Mouse (Mus musculus) erythroblast, embryonic 14.5 days (primary cell): ENCODE data around the gene Tas1r3. TPM values are rescaled to one million over a fixed set of nuclear protein-coding genes. Genes with fewer than 3 reads are reported as not detected.

Experiments used
- H3K27me3 ChIP-seq: 2 replicates; pipeline ENCODE4 v1.6.1; 2012; ENCODE audit warnings: inconsistent platforms; ENCODE audit not compliant: control insufficient read depth
- H3K36me3 ChIP-seq: 2 replicates; pipeline ENCODE4 v1.6.1; 2012; ENCODE audit warnings: mild to moderate bottlenecking, inconsistent platforms; ENCODE audit not compliant: control insufficient read depth
- H3K4me1 ChIP-seq: 2 replicates; pipeline ENCODE4 v1.6.1; 2012; ENCODE audit warnings: inconsistent platforms; ENCODE audit not compliant: control insufficient read depth
- H3K4me3 ChIP-seq: replicated peaks from 2 replicates; pipeline ENCODE3; 2012; ENCODE audit warnings: moderate library complexity, mild to moderate bottlenecking, inconsistent platforms
- H3K9me3 ChIP-seq: 2 replicates; pipeline ENCODE4 v1.6.1; 2012; ENCODE audit warnings: low read length, inconsistent platforms, mixed read lengths; ENCODE audit not compliant: control insufficient read depth
- GATA1 ChIP-seq: IDR thresholded peaks from 2 replicates; pipeline ENCODE4 v1.6.1; 2012; ENCODE audit warnings: low read length, inconsistent platforms, mixed read lengths
- TAL1 ChIP-seq: IDR thresholded peaks from 3 replicates; pipeline ENCODE4 v1.6.1; 2012; ENCODE audit warnings: low read length, inconsistent platforms, mixed read lengths
- polyA plus RNA-seq: library from polyadenylated mRNA; stranded (reverse); fragments of >175 nt; gene quantifications from 2 replicates; pipeline ENCODE4 v1.2.3, GENCODE M21; 2012

The Tas1r3 gene
- polyA plus RNA-seq, 1 experiment = not detected

DNA sequence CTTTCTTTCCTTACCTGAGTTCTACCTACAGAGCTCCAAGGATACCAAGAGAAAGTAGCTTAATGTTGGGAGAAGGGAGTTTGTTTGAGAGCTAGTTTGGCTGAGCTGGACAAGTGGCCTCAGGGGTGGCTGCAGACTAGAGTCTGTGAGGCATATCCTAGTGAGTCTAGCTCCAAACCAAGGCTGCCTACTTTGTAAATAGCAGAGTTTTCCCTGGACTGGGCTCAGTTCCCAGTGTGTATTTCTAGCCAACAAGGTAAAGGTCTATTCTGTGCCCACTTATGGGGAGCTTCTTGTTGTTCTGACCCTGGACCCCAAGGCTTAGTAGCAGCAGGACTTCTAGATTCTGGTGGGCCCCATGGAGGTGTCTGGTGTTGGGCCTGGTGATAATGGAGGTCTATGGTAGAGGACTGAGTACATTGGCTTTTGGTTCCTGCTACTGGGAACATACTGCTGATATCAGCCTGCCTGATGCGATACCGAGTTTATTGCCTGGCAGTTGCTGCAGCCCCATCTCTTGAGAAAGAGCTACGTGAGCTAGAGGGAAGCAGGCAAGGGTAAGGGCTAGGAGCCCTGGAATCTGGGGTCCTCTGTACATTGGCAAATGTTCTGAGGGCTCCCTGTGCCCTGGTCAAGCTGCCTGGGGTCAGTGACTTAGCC lies 13.2 kb downstream of the Tas1r3 start:
- Histone ChIP-seq H3K36me3 (peaks cover 50% of the 10 kb centered on the region), H3K4me1 (peaks cover 64% of the 10 kb centered on the region), H3K27me3 (peaks cover 4% of the 10 kb centered on the region), H3K9me3 (no peaks in the 10 kb centered on the region), H3K4me3 (peak overlapping the region; percentile 97)
- TF ChIP-seq GATA1 = no peak
- no peak for TF ChIP-seq TAL1

DNA sequence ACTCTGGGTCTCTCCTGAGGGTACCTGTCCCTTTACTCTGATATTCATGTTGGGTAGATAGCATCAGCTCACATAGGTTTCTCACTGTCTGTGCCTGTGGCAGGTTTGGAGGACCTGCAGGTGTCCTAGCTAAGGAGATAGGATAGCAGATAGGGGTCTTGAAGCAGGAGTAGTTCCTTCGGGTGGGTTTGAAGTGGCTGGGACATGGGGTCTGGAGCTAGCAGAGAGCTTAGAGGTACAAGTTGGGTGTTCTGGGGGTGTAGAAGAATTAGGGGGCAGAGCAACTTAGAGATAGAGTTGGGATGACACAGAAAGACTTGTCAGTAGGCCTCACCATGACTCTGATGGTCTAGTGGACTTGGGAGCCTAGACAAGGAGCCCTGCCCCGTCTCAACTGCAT lies 13.8 kb downstream of the Tas1r3 start:
- Histone ChIP-seq H3K36me3 (peaks cover 44% of the 10 kb centered on the region), H3K9me3 (no peaks in the 10 kb centered on the region), H3K4me1 (peaks cover 59% of the 10 kb centered on the region), H3K4me3 (peak overlapping the region; percentile 97), H3K27me3 (peaks cover 4% of the 10 kb centered on the region)
- TF ChIP-seq GATA1 (no peak), TAL1 (no peak)

DNA sequence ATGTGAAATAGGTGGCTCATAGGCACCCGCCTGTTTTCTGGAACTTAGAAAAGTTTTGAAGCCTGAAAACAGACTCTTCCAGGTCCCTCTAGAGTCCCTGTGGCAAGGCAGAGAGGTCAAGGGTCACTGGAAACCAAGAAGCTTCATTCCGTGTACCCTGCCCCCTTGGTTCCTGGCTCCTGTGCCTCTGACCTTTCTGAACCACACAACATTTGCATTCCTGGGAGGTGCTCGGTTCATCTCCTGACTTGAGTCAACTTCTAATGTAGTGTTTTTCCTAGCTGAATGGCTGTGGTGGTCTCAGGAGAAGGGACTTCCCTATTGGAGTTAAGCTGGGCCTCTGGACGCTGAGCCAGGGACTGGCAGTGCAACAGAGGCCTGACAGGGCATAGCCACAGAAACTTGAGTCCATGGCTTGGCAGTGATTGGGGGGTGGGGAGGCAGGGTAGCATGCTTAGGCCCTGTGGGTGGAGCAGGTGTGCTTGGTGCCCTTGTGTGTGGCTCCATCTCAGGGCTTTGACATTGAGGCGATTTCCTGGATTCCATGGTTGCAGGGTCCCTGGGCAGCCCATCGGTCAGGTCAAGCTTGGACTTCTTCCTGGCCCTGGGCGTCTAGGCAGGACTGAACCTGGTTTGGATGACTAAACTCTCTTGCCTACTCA lies 14.6 kb downstream of the Tas1r3 start:
- peaks cover 36% of the 10 kb centered on the region for H3K36me3 ChIP-seq
- peaks cover 58% of the 10 kb centered on the region for H3K4me1 ChIP-seq
- H3K27me3 ChIP-seq = peaks cover 7% of the 10 kb centered on the region
- no peaks in the 10 kb centered on the region for H3K9me3 ChIP-seq
- H3K4me3 ChIP-seq = peak overlapping the region; percentile 97
- no peak for TF ChIP-seq TAL1
- no peak for TF ChIP-seq GATA1

DNA sequence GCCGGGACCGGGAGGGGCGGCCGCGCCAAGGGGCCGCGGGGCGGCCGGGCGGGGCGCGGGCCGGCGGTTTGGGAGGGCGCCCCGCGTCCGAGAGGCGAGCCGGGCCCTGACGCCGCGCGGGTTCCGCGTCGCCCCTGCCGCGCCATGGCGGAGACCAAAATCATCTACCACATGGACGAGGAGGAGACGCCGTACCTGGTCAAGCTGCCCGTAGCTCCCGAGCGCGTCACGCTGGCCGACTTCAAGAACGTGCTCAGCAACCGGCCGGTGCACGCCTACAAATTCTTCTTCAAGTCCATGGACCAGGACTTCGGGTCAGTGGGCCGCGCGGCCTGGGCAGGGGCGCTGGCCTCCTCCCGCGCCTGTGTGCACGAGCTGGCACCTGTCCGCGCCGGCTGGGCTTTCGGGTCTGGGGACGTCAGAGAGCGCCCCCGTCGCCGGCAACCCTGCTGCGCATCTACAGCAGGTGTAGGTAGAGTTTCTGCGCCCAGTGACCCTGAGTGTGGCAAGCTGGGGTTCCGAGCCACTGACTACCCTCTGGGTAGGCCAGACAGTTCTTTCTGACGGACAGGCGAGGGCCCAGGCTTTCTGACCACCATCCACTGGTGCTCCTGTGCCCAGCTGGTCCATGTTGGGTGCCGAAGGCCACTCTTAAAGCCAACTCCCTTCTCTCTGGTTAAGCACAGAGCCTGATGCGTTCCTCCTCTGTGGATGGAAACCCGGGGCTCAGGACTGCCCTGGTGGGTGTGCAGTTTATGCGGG lies 15.4 kb downstream of the Tas1r3 start:
- Histone ChIP-seq H3K36me3 (peaks cover 30% of the 10 kb centered on the region), H3K27me3 (peaks cover 15% of the 10 kb centered on the region), H3K4me1 (peaks cover 57% of the 10 kb centered on the region), H3K9me3 (no peaks in the 10 kb centered on the region), H3K4me3 (peak overlapping the region; percentile 97)
- TF ChIP-seq GATA1 = no peak
- TF ChIP-seq TAL1 = no peak

- TF ChIP-seq TAL1 (no peak), GATA1 (no peak)
- Histone ChIP-seq H3K4me3 (peak within 1 kb of the TSS; percentile 97), H3K4me1 (peaks cover 53% of the 10 kb centered on the region), H3K9me3 (no peaks in the 10 kb centered on the region), H3K36me3 (peaks cover 24% of the 10 kb centered on the region), H3K27me3 (peaks cover 23% of the 10 kb centered on the region)
Measured at GRCm38 (mm10) chr4:155846871-155847578, 16.1 kb downstream of the Tas1r3 start, which contains the start of gene Dvl1. Dvl1 (plus strand) TSS chr4:155847402.

DNA sequence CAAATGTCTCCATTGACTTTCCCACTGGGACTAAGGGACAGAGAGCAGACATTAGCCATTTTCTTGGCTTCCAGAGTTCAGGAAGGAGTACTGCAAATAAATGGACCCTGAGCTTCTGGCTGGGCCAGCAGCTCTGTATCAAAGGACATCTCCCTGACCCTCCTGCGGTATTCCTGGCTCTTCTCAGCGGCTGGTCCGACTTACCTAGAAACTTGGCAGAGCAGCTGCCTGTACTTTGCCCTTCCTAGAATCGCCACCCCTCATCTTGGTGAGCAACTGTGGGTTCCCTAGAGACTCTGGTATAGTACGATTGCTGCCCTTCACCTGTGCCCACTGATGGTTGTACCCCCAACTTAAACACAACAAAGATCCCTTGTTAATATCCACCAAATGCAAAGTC lies 19.9 kb downstream of the Tas1r3 start:
- Histone ChIP-seq H3K4me1 (peaks cover 43% of the 10 kb centered on the region), H3K27me3 (peaks cover 55% of the 10 kb centered on the region), H3K4me3 (no peak overlapping the region), H3K9me3 (no peaks in the 10 kb centered on the region; the same call in 1 of the 2 replicates), H3K36me3 (no peaks in the 10 kb centered on the region)
- TF ChIP-seq GATA1 (no peak), TAL1 (no peak)

DNA sequence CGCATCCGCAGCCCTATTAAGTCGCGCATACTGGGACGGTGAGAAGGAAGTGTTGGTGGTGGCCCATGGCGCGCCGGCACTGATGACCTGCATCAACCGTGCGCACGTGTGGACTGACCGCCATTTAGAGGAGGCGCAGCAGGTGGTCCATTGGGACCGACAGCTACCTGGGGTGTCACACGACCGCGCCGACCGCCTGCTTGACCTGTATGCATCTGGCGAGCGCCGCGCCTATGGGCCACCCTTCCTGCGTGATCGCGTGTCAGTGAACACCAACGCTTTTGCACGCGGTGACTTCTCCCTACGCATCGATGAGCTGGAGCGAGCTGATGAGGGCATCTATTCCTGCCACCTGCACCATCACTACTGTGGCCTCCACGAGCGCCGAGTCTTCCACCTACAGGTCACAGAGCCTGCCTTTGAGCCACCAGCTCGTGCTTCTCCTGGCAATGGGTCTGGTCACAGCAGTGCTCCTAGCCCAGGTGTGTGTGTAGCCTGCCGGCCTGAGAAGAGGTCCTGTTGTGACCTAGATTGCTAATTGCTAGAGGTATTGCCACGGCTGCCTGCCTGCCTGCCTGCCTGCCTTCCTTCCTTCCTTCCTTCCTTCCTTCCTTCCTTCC lies 21.4 kb downstream of the Tas1r3 start:
- Histone ChIP-seq H3K27me3 (peaks cover 61% of the 10 kb centered on the region), H3K4me3 (peak overlapping the region; percentile 65), H3K9me3 (no peaks in the 10 kb centered on the region; the same call in 1 of the 2 replicates), H3K4me1 (peaks cover 32% of the 10 kb centered on the region), H3K36me3 (no peaks in the 10 kb centered on the region)
- no peak for TF ChIP-seq GATA1
- no peak for TF ChIP-seq TAL1

DNA sequence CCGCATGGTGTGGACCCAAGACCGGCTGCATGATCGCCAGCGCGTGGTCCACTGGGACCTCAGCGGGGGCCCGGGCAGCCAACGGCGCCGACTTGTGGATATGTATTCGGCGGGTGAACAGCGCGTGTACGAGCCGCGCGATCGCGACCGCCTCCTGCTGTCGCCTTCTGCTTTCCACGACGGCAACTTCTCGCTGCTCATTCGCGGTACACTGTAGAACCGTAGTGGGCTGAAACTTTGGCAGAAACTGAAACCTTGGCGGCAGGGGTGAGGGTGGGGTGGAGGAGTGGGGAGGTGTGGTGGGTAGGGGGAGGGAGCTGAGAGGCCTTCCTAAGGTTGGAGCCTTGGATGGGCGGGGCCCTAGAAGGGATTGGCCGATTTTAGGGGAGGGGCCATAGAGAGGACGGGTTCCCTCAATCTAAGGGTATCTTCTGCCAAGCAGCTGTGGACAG lies 22.1 kb downstream of the Tas1r3 start:
- Histone ChIP-seq H3K4me1 (peaks cover 27% of the 10 kb centered on the region), H3K27me3 (peaks cover 61% of the 10 kb centered on the region), H3K9me3 (no peaks in the 10 kb centered on the region; the same call in 1 of the 2 replicates), H3K36me3 (no peaks in the 10 kb centered on the region), H3K4me3 (peak overlapping the region; percentile 65)
- no peak for TF ChIP-seq GATA1
- TF ChIP-seq TAL1 = no peak
